In the genomic region with DNA sequence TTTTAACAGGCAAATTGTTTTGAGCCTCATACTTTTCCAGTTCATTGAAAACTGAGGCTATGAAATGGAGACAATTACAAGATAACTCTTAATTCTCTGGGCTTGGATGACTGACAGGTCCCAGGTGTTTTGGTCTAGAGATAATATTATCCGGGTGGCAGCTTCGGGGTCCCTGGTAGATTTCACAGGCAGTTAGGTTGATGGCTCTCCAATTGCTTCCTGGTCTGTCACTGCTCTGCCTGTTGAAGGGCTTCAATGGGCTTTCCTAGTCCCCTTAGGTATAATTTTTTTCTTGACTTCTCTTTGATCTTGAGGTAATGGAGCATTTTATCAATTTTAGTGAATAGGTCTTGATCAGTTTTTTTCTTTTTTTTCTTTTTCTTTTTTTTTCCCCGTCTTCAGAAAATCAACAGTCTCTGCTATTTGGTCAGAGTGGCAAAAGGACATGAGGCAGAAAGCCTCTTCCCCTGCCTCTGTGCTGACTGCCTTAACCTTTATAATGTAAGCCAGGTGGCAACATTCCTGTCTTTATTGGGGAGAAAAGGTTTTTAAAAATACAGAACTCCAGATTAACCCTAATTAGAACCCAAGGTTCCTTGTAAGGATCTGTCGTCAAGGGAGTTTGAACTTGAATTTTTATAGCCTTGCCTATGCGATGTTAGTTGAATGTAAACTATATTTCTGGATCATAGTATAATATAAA, we compare ENCODE assay signal across 21 mouse cellular contexts.
DNase-seq lines count a peak whose midpoint lies in the region; ATAC-seq lines count a peak whose summit lies in the region.
"Had no signal": no experiment of that assay in that cellular context is flagged by ENCODE, and none has a peak within 500 bp of the region (broad histone marks: within the 10 kb centered on the region; RNA-seq: fewer than 3 reads in every experiment).

No protein-coding gene starts in this region.

- H3K27me3 ChIP-seq in kidney, embryonic 15.5 days = no peaks in the 10 kb centered on the region
- H3K27me3 ChIP-seq: CH12.LX; embryonic facial prominence, embryonic 12.5 days; forebrain, embryonic 15.5 days; heart, embryonic 12.5 days had no signal

- no peaks in the 10 kb centered on the region for H3K36me3 ChIP-seq in kidney, embryonic 15.5 days
- H3K36me3 ChIP-seq: embryonic facial prominence, embryonic 12.5 days; forebrain, embryonic 15.5 days; heart, embryonic 12.5 days; hindbrain, embryonic 10.5 days had no signal

- no peak overlapping the region for H3K9ac ChIP-seq in kidney, embryonic 15.5 days
- H3K9ac ChIP-seq: embryonic facial prominence, embryonic 12.5 days; forebrain, embryonic 15.5 days; heart, embryonic 12.5 days had no signal

- H3K4me1 ChIP-seq in kidney, embryonic 15.5 days = no peaks in the 10 kb centered on the region
- H3K4me1 ChIP-seq: embryonic facial prominence, embryonic 12.5 days; forebrain, embryonic 15.5 days; heart, embryonic 12.5 days; hindbrain, embryonic 10.5 days had no signal

- no peak for DNase-seq in kidney, adult 11 months
- peak; percentile 60 for DNase-seq in embryo, embryonic 11 days
- peak; percentile 58 for DNase-seq in forelimb bud, embryonic 11.5 days (ENCODE audit: low read depth, low spot score)
- DNase-seq in adrenal gland, adult 18-20 months (ENCODE audit: low spot score in 2 of 2) = no peak
- DNase-seq in heart, adult 8-10 months (ENCODE audit: low spot score) = no peak
- no peak for DNase-seq in urinary bladder, postnatal 25 days (ENCODE audit: low spot score)
- DNase-seq: adrenal gland, adult 2 months; adrenal gland, postnatal 25 days; cerebellum, adult 18-20 months; cerebellum, postnatal 10 days; gastrocnemius, postnatal 10 days; heart, adult 18-20 months had no signal

- no peak overlapping the region for H3K27ac ChIP-seq in kidney, embryonic 15.5 days
- H3K27ac ChIP-seq: embryonic facial prominence, embryonic 12.5 days; forebrain, embryonic 15.5 days; hindbrain, embryonic 10.5 days had no signal

- no peaks in the 10 kb centered on the region for H3K9me3 ChIP-seq in kidney, embryonic 15.5 days (replicated peaks)
- H3K9me3 ChIP-seq: embryonic facial prominence, embryonic 12.5 days; forebrain, embryonic 15.5 days; heart, embryonic 12.5 days; hindbrain, embryonic 10.5 days had no signal

- H3K4me3 ChIP-seq in kidney, embryonic 15.5 days (replicated peaks) = no peak overlapping the region
- H3K4me3 ChIP-seq: embryonic facial prominence, embryonic 12.5 days; forebrain, embryonic 15.5 days; heart, embryonic 12.5 days; hindbrain, embryonic 10.5 days had no signal

- 27% methylated on average over 5 of the region's 5 CpGs for WGBS in kidney, embryonic 15.5 days

- 0 out of 2 replicates have a peak, but pooled peaks have one; percentile 60 for ATAC-seq in kidney, embryonic 15.5 days (replicated peaks; ENCODE audit: low FRiP score)
- ATAC-seq: activated CD4-positive, CD25-positive, alpha-beta regulatory T cell, adult 4 months; forebrain, embryonic 15.5 days; hindbrain, embryonic 16.5 days; Patski had no signal

- H3K4me2 ChIP-seq in kidney, embryonic 15.5 days = no peak overlapping the region
- H3K4me2 ChIP-seq: embryonic facial prominence, embryonic 12.5 days; forebrain, embryonic 15.5 days; heart, embryonic 12.5 days had no signal

Comparison
In these comparisons a context has a peak if more than half of its experiments do, and no peak if none do; other contexts are left out.
1. DNase-seq: peak in embryo, embryonic 11 days (single experiment) and forelimb bud, embryonic 11.5 days (single experiment); none in kidney, adult 11 months (single experiment), adrenal gland, adult 18-20 months (0 of 2), heart, adult 8-10 months (single experiment) and urinary bladder, postnatal 25 days (single experiment).